Mouse (Mus musculus) liver, embryonic 12.5 days (tissue): ENCODE data around the gene Ncam1. TPM values are rescaled to one million over a fixed set of nuclear protein-coding genes. Genes with fewer than 3 reads are reported as not detected.

ENCODE experiments used
- ATAC-seq: fragments of 200-750 bp; cut with Nextera tagmentation; 2 replicates; pipeline ENCODE4 v1.8.0; 2017; ENCODE audit warnings: moderate number of reproducible peaks, mild to moderate bottlenecking, moderate library complexity
- H3K27ac ChIP-seq: fragments of 300-500 bp; sonication (generic); 2 replicates; pipeline ENCODE4 v1.5.1; 2016; ENCODE audit warnings: mild to moderate bottlenecking
- H3K27me3 ChIP-seq: fragments of 300-500 bp; sonication (generic); replicated peaks from 2 replicates; pipeline ENCODE4 v1.6.1; 2016; ENCODE audit warnings: mild to moderate bottlenecking, moderate library complexity
- H3K36me3 ChIP-seq: fragments of 300-500 bp; sonication (generic); 2 replicates; pipeline ENCODE4 v1.6.1; 2016; ENCODE audit warnings: mild to moderate bottlenecking, moderate library complexity
- H3K4me1 ChIP-seq: fragments of 300-500 bp; sonication (generic); 2 replicates; pipeline ENCODE4 v1.6.1; 2016
- H3K4me2 ChIP-seq: fragments of 300-500 bp; sonication (generic); 2 replicates; pipeline ENCODE4 v1.6.1; 2016; ENCODE audit warnings: mild to moderate bottlenecking, moderate library complexity
- H3K4me3 ChIP-seq: fragments of 300-500 bp; sonication (generic); 2 replicates; pipeline ENCODE4 v1.5.1; 2016; ENCODE audit warnings: mild to moderate bottlenecking, moderate library complexity
- H3K9ac ChIP-seq: fragments of 300-500 bp; sonication (generic); 2 replicates; pipeline ENCODE4 v1.6.1; 2016; ENCODE audit warnings: mild to moderate bottlenecking, moderate library complexity
- H3K9me3 ChIP-seq: fragments of 300-500 bp; sonication (generic); replicated peaks from 2 replicates; pipeline ENCODE4 v1.6.1; 2016; ENCODE audit warnings: mild to moderate bottlenecking, moderate library complexity
- WGBS: fragments of 180-500 bp; shearing (Covaris S2); methylation state at CpG from one replicate; pipeline ENCODE4 v1.1.7; 2016; ENCODE audit not compliant: insufficient replicate concordance; 5-methylcytosine and 5-hydroxymethylcytosine counted together
- polyA plus RNA-seq: library from polyadenylated mRNA; unstranded; fragments of >200 nt; fragmentation: Nextera tagmentation; extraction: Ambion mirVana; gene quantifications from 2 replicates; pipeline ENCODE4 v1.2.1, GENCODE M21; 2016

Ncam1 gene
- polyA plus RNA-seq, 1 experiment from 2014 or later = 8.5 TPM

- H3K27me3 ChIP-seq = no peaks in the 10 kb centered on the region
- no peak overlapping the region for H3K9ac ChIP-seq
- 57% methylated on average over 4 of the region's 4 CpGs for WGBS
- H3K36me3 ChIP-seq = no peaks in the 10 kb centered on the region
- H3K4me2 ChIP-seq = no peak overlapping the region
- H3K4me1 ChIP-seq = no peaks in the 10 kb centered on the region
- H3K27ac ChIP-seq = no peak overlapping the region
- H3K9me3 ChIP-seq = no peaks in the 10 kb centered on the region
- no peak for ATAC-seq
- no peak overlapping the region for H3K4me3 ChIP-seq
Measured at GRCm38 (mm10) chr9:49745696-49746095, 53.0 kb downstream of the Ncam1 start.

- no peak overlapping the region for H3K9ac ChIP-seq
- H3K9me3 ChIP-seq = no peaks in the 10 kb centered on the region
- 48% methylated on average over 2 of the region's 2 CpGs for WGBS
- no peaks in the 10 kb centered on the region for H3K36me3 ChIP-seq
- H3K4me2 ChIP-seq = no peak overlapping the region
- no peak overlapping the region for H3K4me3 ChIP-seq
- H3K4me1 ChIP-seq = no peaks in the 10 kb centered on the region
- H3K27me3 ChIP-seq = no peaks in the 10 kb centered on the region
- H3K27ac ChIP-seq = no peak overlapping the region
- ATAC-seq = no peak
Measured at GRCm38 (mm10) chr9:49744286-49744685, 54.4 kb downstream of the Ncam1 start.

GRCm38 (mm10) chr9:49739935-49740334 lies 58.8 kb downstream of the Ncam1 start:
- Histone ChIP-seq H3K27ac (no peak overlapping the region), H3K27me3 (no peaks in the 10 kb centered on the region), H3K4me2 (no peak overlapping the region), H3K4me1 (no peaks in the 10 kb centered on the region), H3K9me3 (no peaks in the 10 kb centered on the region), H3K36me3 (no peaks in the 10 kb centered on the region), H3K4me3 (no peak overlapping the region), H3K9ac (no peak overlapping the region)
- WGBS = 64% methylated on average over 6 of the region's 6 CpGs
- no peak for ATAC-seq

- Histone ChIP-seq H3K4me2 (no peak overlapping the region), H3K4me1 (no peaks in the 10 kb centered on the region), H3K27ac (no peak overlapping the region), H3K9ac (no peak overlapping the region), H3K4me3 (no peak overlapping the region), H3K36me3 (no peaks in the 10 kb centered on the region), H3K9me3 (no peaks in the 10 kb centered on the region), H3K27me3 (no peaks in the 10 kb centered on the region)
- WGBS = 47% methylated on average over 1 of the region's 1 CpGs
- ATAC-seq = no peak
Measured at GRCm38 (mm10) chr9:49738546-49738945, 60.2 kb downstream of the Ncam1 start.

- no peaks in the 10 kb centered on the region for H3K27me3 ChIP-seq
- WGBS = 66% methylated on average over 6 of the region's 6 CpGs
- H3K4me1 ChIP-seq = no peaks in the 10 kb centered on the region
- no peak overlapping the region for H3K4me3 ChIP-seq
- H3K9ac ChIP-seq = no peak overlapping the region
- ATAC-seq = no peak
- no peak overlapping the region for H3K27ac ChIP-seq
- H3K9me3 ChIP-seq = no peaks in the 10 kb centered on the region
- H3K36me3 ChIP-seq = no peaks in the 10 kb centered on the region
- H3K4me2 ChIP-seq = no peak overlapping the region
Measured at GRCm38 (mm10) chr9:49737166-49737565, 61.6 kb downstream of the Ncam1 start.

GRCm38 (mm10) chr9:49734348-49735007 lies 64.2 kb downstream of the Ncam1 start:
- Histone ChIP-seq H3K36me3 (no peaks in the 10 kb centered on the region), H3K4me2 (no peak overlapping the region), H3K9me3 (no peaks in the 10 kb centered on the region), H3K9ac (no peak overlapping the region), H3K27me3 (no peaks in the 10 kb centered on the region), H3K4me1 (no peaks in the 10 kb centered on the region), H3K27ac (no peak overlapping the region), H3K4me3 (no peak overlapping the region)
- 63% methylated on average over 7 of the region's 7 CpGs for WGBS
- ATAC-seq = no peak

GRCm38 (mm10) chr9:49733726-49734125 lies 65.0 kb downstream of the Ncam1 start:
- Histone ChIP-seq H3K9me3 (no peaks in the 10 kb centered on the region), H3K27ac (no peak overlapping the region), H3K36me3 (no peaks in the 10 kb centered on the region), H3K9ac (no peak overlapping the region), H3K4me1 (no peaks in the 10 kb centered on the region), H3K4me2 (no peak overlapping the region), H3K4me3 (no peak overlapping the region), H3K27me3 (no peaks in the 10 kb centered on the region)
- ATAC-seq = no peak
- WGBS = 51% methylated on average over 5 of the region's 5 CpGs

GRCm38 (mm10) chr9:49729479-49729878 lies 69.2 kb downstream of the Ncam1 start:
- no peak overlapping the region for H3K4me3 ChIP-seq
- no peak for ATAC-seq
- 43% methylated on average over 3 of the region's 3 CpGs for WGBS

GRCm38 (mm10) chr9:49728211-49728610 lies 70.5 kb downstream of the Ncam1 start:
- no peaks in the 10 kb centered on the region for H3K4me1 ChIP-seq
- 64% methylated on average over 8 of the region's 8 CpGs for WGBS

More at GRCm38 (mm10) chr9:49729479-49729878, 69.2 kb downstream of the Ncam1 start:
- H3K36me3 ChIP-seq = no peaks in the 10 kb centered on the region
- no peaks in the 10 kb centered on the region for H3K9me3 ChIP-seq
- H3K9ac ChIP-seq = no peak overlapping the region
- no peak overlapping the region for H3K27ac ChIP-seq
- H3K27me3 ChIP-seq = no peaks in the 10 kb centered on the region
- no peaks in the 10 kb centered on the region for H3K4me1 ChIP-seq
- H3K4me2 ChIP-seq = no peak overlapping the region

GRCm38 (mm10) chr9:49722765-49723164 lies 76.0 kb downstream of the Ncam1 start:
- no peak overlapping the region for H3K4me3 ChIP-seq
- no peak overlapping the region for H3K4me2 ChIP-seq
- H3K36me3 ChIP-seq = no peaks in the 10 kb centered on the region
- H3K9me3 ChIP-seq = no peaks in the 10 kb centered on the region
- no peaks in the 10 kb centered on the region for H3K27me3 ChIP-seq
- ATAC-seq = no peak
- WGBS = 63% methylated on average over 5 of the region's 5 CpGs
- no peak overlapping the region for H3K9ac ChIP-seq
- no peaks in the 10 kb centered on the region for H3K4me1 ChIP-seq
- no peak overlapping the region for H3K27ac ChIP-seq

More at GRCm38 (mm10) chr9:49728211-49728610, 70.5 kb downstream of the Ncam1 start:
- Histone ChIP-seq H3K4me2 (no peak overlapping the region), H3K9ac (no peak overlapping the region), H3K9me3 (no peaks in the 10 kb centered on the region), H3K27ac (no peak overlapping the region), H3K36me3 (no peaks in the 10 kb centered on the region), H3K27me3 (no peaks in the 10 kb centered on the region), H3K4me3 (no peak overlapping the region)
- ATAC-seq = no peak

- ATAC-seq = no peak
- Histone ChIP-seq H3K4me3 (no peak overlapping the region), H3K36me3 (no peaks in the 10 kb centered on the region)
Measured at GRCm38 (mm10) chr9:49715121-49715520, 83.6 kb downstream of the Ncam1 start.

GRCm38 (mm10) chr9:49714091-49714490 lies 84.6 kb downstream of the Ncam1 start:
- Histone ChIP-seq H3K27me3 (no peaks in the 10 kb centered on the region), H3K4me2 (no peak overlapping the region), H3K27ac (no peak overlapping the region), H3K36me3 (no peaks in the 10 kb centered on the region), H3K9me3 (no peaks in the 10 kb centered on the region), H3K4me1 (no peaks in the 10 kb centered on the region), H3K9ac (no peak overlapping the region), H3K4me3 (no peak overlapping the region)
- ATAC-seq = no peak
- 54% methylated on average over 3 of the region's 3 CpGs for WGBS

More at GRCm38 (mm10) chr9:49715121-49715520, 83.6 kb downstream of the Ncam1 start:
- Histone ChIP-seq H3K9me3 (no peaks in the 10 kb centered on the region), H3K27ac (no peak overlapping the region), H3K4me2 (no peak overlapping the region), H3K4me1 (no peaks in the 10 kb centered on the region), H3K27me3 (no peaks in the 10 kb centered on the region), H3K9ac (no peak overlapping the region)

GRCm38 (mm10) chr9:49707646-49708045 lies 91.1 kb downstream of the Ncam1 start:
- Histone ChIP-seq H3K9ac (no peak overlapping the region), H3K4me2 (no peak overlapping the region), H3K27ac (no peak overlapping the region), H3K9me3 (no peaks in the 10 kb centered on the region), H3K4me3 (no peak overlapping the region), H3K4me1 (no peaks in the 10 kb centered on the region), H3K36me3 (no peaks in the 10 kb centered on the region), H3K27me3 (no peaks in the 10 kb centered on the region)
- no peak for ATAC-seq
